Mouse (Mus musculus) hindbrain, postnatal 0 days (tissue): ENCODE results near the gene Cacna1h. TPM values are rescaled to one million over a fixed set of nuclear protein-coding genes. Genes with fewer than 3 reads are reported as not detected.

ENCODE experiments used
- ATAC-seq: fragments of 200-750 bp; cut with Nextera tagmentation; 2 replicates; pipeline ENCODE4 v1.8.0; 2017; ENCODE audit warnings: mild to moderate bottlenecking, moderate TSS enrichment, moderate library complexity
- DNase-seq: peaks from one replicate; pipeline ENCODE4 v3.0.0-alpha.2; 2015; ENCODE audit warnings: low spot score
- H3K27ac ChIP-seq: fragments of 300-500 bp; sonication (generic); 2 replicates; pipeline ENCODE4 v1.5.1; 2014; ENCODE audit warnings: mild to moderate bottlenecking
- H3K27me3 ChIP-seq: fragments of 300-500 bp; sonication (generic); 2 replicates; pipeline ENCODE4 v1.6.1; 2014; ENCODE audit warnings: low read length, mixed read lengths; ENCODE audit not compliant: insufficient read depth
- H3K36me3 ChIP-seq: fragments of 300-500 bp; sonication (generic); 2 replicates; pipeline ENCODE4 v1.6.1; 2014; ENCODE audit warnings: low read length, mixed read lengths; ENCODE audit not compliant: insufficient read depth
- H3K4me1 ChIP-seq: fragments of 300-500 bp; sonication (generic); 2 replicates; pipeline ENCODE4 v1.6.1; 2014; ENCODE audit warnings: antibody characterized with exemption, low read length, mixed read lengths; ENCODE audit not compliant: insufficient read depth
- H3K4me2 ChIP-seq: fragments of 300-500 bp; sonication (generic); 2 replicates; pipeline ENCODE4 v1.6.1; 2014; ENCODE audit warnings: low read depth, mild to moderate bottlenecking, low read length, moderate library complexity, mixed read lengths
- H3K4me3 ChIP-seq: fragments of 300-500 bp; sonication (generic); 2 replicates; pipeline ENCODE4 v1.5.1; 2014; ENCODE audit warnings: low read length
- H3K9ac ChIP-seq: fragments of 300-500 bp; sonication (generic); replicated peaks from 2 replicates; pipeline ENCODE4 v1.6.1; 2014; ENCODE audit warnings: mild to moderate bottlenecking, low read length, moderate library complexity, mixed read lengths
- H3K9me3 ChIP-seq: fragments of 300-500 bp; sonication (generic); 2 replicates; pipeline ENCODE4 v1.6.1; 2016; ENCODE audit warnings: low read length, mixed read lengths
- CTCF ChIP-seq: IDR thresholded peaks from 2 replicates; pipeline ENCODE4 v1.5.1; 2016; ENCODE audit warnings: antibody characterized with exemption, control low read depth, low read depth
- WGBS: fragments of 180-500 bp; shearing (Covaris S2); extraction: QIAGEN DNeasy Blood & Tissue Kit; methylation state at CpG from one replicate; pipeline ENCODE4 v1.1.7; 2014; 5-methylcytosine and 5-hydroxymethylcytosine counted together
- polyA plus RNA-seq: library from polyadenylated mRNA; unstranded; fragments of >200 nt; fragmentation: Nextera tagmentation; extraction: Ambion mirVana; gene quantifications from 2 replicates; pipeline ENCODE4 v1.2.1, GENCODE M21; 2015
- total RNA-seq: library from RNA; depleted of rRNA; stranded (reverse); fragments of >200 nt; gene quantifications from 2 replicates; pipeline ENCODE4 v1.2.3, GENCODE M21; 2014

The Cacna1h gene
- total and polyA plus RNA-seq, 2 experiments from 2014 or later = 5.7 to 111 TPM

DNA sequence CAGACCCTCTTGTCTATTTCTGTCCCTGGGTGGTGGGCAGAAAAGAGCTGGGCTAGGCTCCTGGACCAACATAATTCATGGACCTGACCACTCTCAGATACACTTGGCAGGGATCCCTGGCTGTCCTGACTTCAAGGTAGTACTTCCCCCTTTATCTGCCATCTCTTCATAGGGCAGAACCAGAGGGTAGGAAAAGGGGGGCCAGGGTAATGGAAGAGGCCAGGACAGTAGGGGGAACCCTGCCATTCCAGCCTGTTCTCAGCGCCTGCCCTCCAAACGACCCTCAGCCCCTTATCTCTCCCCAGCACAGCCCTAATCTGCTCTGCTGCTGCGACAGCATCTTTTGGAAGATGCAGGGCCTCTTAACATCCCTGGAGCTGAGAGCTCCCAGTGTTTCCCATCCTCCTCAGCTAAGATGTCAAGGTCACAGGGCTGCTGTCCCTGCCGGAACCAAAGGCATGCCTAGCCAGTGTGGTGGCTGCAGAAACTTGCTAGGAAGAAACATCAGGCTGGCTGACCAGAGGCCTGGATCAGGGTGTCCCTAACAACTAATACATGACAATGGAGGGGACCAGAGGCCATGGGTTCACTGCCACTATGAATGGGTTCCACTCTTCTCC, 29.9 kb upstream of the Cacna1h start:
- Histone ChIP-seq H3K4me3 (no peak overlapping the region), H3K9me3 (0 out of 2 replicates have a peak, but pooled peaks cover 4% of the 10 kb centered on the region), H3K27ac (no peak overlapping the region), H3K9ac (no peak overlapping the region), H3K4me1 (no peaks in the 10 kb centered on the region), H3K36me3 (no peaks in the 10 kb centered on the region), H3K27me3 (no peaks in the 10 kb centered on the region), H3K4me2 (no peak overlapping the region)
- WGBS = 64% methylated on average over 4 of the region's 4 CpGs
- DNase-seq (no peak), ATAC-seq (no peak)
- no peak for TF ChIP-seq CTCF

DNA sequence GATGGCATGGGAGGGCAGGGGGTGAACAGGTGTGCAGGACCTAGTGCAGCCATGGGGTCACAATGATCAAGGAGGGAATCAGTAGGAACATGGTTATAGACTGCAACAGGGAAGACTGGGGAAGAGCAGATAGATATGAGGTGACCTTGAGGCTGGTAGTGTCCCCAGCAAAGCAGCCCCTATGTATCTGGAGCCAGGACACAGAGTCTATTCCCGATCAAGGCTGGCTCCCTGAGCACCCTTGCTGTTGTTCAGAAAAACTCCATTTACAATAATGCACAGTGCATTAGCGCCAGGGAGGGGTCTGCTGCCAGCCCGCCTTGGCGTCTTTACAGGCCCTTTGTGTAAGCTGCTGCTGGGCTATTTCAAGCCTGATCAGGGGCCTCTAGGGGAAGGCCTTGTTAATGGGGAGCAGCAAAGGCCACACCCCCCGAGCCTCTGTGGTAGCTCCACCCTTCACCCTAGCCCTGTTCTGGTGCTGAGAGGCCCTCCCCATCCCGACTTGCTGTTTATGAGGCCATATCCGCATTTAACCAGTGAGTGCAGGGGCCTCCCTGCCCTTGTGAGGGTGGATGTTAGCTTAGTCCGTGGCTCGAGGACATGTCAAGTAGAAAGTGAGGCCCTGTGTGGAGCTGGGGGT, 28.8 kb upstream of the Cacna1h start:
- Histone ChIP-seq H3K9me3 (0 out of 2 replicates have a peak, but pooled peaks cover 4% of the 10 kb centered on the region), H3K36me3 (no peaks in the 10 kb centered on the region), H3K27me3 (no peaks in the 10 kb centered on the region), H3K4me1 (no peaks in the 10 kb centered on the region), H3K4me3 (no peak overlapping the region), H3K4me2 (no peak overlapping the region), H3K27ac (no peak overlapping the region), H3K9ac (no peak overlapping the region)
- peak; percentile 54 for DNase-seq
- TF ChIP-seq CTCF = no peak
- WGBS = 17% methylated on average over 9 of the region's 9 CpGs
- peak; percentile 51; the same call in 1 of the 2 replicates for ATAC-seq

DNA sequence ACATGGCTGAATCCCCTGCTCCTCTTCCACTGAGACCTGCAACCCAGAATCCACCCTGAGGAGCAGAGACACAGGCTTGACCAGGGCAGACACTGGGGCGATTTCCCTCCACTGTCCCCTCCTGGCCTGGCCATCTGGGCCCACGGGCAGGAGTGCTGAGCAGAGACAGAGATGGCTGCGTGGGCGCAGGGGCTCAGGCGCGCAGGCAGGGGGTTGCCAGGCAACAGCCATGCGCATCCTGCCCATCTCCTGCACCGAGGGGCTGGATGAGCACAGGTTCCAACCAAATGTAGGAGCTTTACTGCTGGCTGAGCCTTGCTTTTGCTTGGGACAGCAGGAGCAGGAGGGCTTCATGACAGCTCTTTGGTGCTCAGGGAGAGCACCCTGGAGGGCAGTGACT, 23.0 kb upstream of the Cacna1h start:
- no peaks in the 10 kb centered on the region for H3K36me3 ChIP-seq
- peaks cover 6% of the 10 kb centered on the region for H3K4me1 ChIP-seq
- H3K9ac ChIP-seq = no peak overlapping the region; the same call in 1 of the 2 replicates
- H3K9me3 ChIP-seq = 0 out of 2 replicates have a peak, but pooled peaks cover 4% of the 10 kb centered on the region
- TF ChIP-seq CTCF = no peak
- H3K4me3 ChIP-seq = no peak overlapping the region
- no peak overlapping the region for H3K27ac ChIP-seq
- ATAC-seq (peak; percentile 67; the same call in 1 of the 2 replicates), DNase-seq (peak; percentile 58)
- no peaks in the 10 kb centered on the region for H3K27me3 ChIP-seq
- 30% methylated on average over 8 of the region's 8 CpGs for WGBS
- no peak overlapping the region for H3K4me2 ChIP-seq

DNA sequence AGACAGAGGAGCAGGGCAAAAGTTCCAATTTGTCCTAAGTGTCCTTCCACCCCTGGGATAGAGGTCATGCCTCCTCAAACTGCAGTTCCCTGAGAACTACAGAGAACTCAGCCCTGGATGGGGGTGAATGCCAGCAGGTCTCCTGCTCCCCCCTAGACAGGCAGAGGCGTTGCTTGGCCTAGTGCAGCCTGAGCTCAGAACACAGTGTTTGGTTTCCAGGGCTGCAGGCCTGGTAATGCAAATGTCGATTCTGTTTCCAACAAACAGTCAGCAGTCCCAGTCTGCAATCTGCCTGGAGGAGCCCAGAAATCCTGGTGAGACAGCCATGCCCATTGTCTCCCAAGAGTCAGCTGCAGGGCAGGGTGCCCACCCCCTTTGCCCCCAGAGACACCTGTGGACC, 20.7 kb upstream of the Cacna1h start, which contains the start of gene Tekt4:
TSS of gene Tekt4 (plus strand) at position 344 of the 400 bp plus-strand sequence.
- no peak within 1 kb of the TSS for H3K4me3 ChIP-seq
- peak; percentile 35 for DNase-seq
- no peaks in the 10 kb centered on the region for H3K9me3 ChIP-seq
- 24% methylated on average over 2 of the region's 2 CpGs for WGBS
- no peak within 1 kb of the TSS for H3K4me2 ChIP-seq
- H3K9ac ChIP-seq = 0 out of 2 replicates have a peak within 1 kb of the TSS, but pooled peaks have one; percentile 0
- no peak for TF ChIP-seq CTCF
- H3K27me3 ChIP-seq = no peaks in the 10 kb centered on the region
- peaks cover 6% of the 10 kb centered on the region for H3K4me1 ChIP-seq
- no peaks in the 10 kb centered on the region for H3K36me3 ChIP-seq
- 0 out of 2 replicates have a peak, but pooled peaks have one; percentile 48 for ATAC-seq
- H3K27ac ChIP-seq = peak within 1 kb of the TSS; percentile 20; the same call in 1 of the 2 replicates

DNA sequence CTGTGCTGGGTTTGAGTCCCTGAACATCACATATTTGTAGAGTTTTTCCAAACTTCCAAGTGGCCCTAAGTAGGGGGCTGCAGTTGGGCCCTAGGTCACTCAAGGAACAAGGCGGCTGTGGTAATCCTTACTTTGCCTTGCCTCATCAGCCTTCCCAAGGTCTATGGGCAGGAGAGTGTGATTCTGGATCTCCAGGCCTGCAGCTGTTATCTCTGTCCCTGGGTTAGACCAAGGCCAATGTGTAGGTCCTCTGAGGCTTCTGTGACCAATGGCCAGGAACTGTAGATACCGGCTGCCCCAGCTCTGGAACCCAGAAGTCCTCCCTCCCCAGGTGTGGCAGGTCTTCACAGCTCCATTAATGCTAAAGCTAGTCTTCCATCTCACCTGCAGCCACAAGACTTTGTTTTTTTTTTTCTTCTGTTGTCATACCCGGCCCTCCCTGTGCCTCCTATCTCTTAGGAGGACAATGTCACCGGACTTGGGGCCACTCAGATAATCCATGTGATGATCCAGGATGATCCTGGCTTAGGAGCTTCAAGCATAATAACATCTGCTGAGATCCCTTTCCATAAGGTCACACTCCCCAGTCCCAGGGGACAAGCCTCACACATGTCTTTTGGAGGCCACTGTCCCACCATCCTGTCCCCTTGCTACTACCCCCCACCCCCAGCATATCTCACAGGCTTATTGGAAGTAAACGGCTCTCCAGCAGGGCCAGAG, 18.8 kb upstream of the Cacna1h start:
- H3K9me3 ChIP-seq = no peaks in the 10 kb centered on the region
- H3K9ac ChIP-seq = no peak overlapping the region
- ATAC-seq = no peak
- no peak overlapping the region for H3K4me2 ChIP-seq
- no peak for TF ChIP-seq CTCF
- peaks cover 6% of the 10 kb centered on the region for H3K4me1 ChIP-seq
- WGBS = 85% methylated on average over 5 of the region's 5 CpGs
- no peak overlapping the region for H3K27ac ChIP-seq
- DNase-seq = no peak
- no peaks in the 10 kb centered on the region for H3K27me3 ChIP-seq
- H3K4me3 ChIP-seq = no peak overlapping the region
- no peaks in the 10 kb centered on the region for H3K36me3 ChIP-seq

DNA sequence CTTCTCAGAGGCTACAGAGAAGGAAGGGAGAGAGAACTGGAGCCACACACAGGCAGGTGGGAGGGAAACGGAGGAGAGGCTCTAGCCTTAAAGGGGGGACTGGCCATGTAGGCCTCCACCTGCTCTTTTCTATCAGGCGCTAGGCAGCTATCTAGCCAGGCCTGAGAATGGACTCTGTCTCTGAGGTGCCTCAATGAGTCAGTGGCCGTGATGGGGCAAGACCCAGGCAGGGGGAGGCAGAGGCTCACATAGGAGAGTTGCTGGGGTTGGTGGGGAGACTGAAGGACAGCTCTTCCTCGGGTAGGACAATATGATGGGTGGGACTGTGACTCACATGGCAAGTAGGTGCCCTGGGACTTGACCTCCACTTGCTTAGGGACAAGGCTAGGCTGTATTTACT, 16.7 kb upstream of the Cacna1h start:
- WGBS = 62% methylated on average over 4 of the region's 4 CpGs
- ATAC-seq (no peak), DNase-seq (no peak)
- Histone ChIP-seq H3K27me3 (no peaks in the 10 kb centered on the region), H3K9me3 (no peaks in the 10 kb centered on the region), H3K27ac (no peak overlapping the region), H3K9ac (no peak overlapping the region), H3K4me2 (no peak overlapping the region), H3K4me1 (no peaks in the 10 kb centered on the region), H3K36me3 (no peaks in the 10 kb centered on the region), H3K4me3 (no peak overlapping the region)
- no peak for TF ChIP-seq CTCF
